Mouse (Mus musculus) heart, adult 2 months (tissue): ENCODE measurements at regions not wholly inside any gene's neighbourhood (a gene's known extent, or its start where the extent isn't known, plus 50 kb on each side); places are given as distances from the start of the nearest gene placed in this dataset.

ENCODE experiments used
- DNase-seq, 2 experiments: peaks; one replicate each; pipeline ENCODE4 v3.0.0; 2021
- H3K27ac ChIP-seq: fragments of 200-600 bp; 2 replicates; pipeline ENCODE4 v1.8.1; 2022
- H3K27me3 ChIP-seq: fragments of 200-500 bp; 2 replicates; pipeline ENCODE4 v1.6.1; 2012; ENCODE audit warnings: mild to moderate bottlenecking, low read length, inconsistent platforms, mixed read lengths; ENCODE audit not compliant: control insufficient read depth, insufficient read depth
- H3K36me3 ChIP-seq: fragments of 200-500 bp; 2 replicates; pipeline ENCODE4 v1.6.1; 2012; ENCODE audit warnings: low read length, inconsistent platforms; ENCODE audit not compliant: control insufficient read depth, insufficient read depth
- H3K4me1 ChIP-seq: fragments of 200-500 bp; 2 replicates; pipeline ENCODE4 v1.6.1; 2011; ENCODE audit warnings: low read length; ENCODE audit not compliant: control insufficient read depth, insufficient read depth
- H3K4me3 ChIP-seq: fragments of 200-600 bp; 2 replicates; pipeline ENCODE4 v1.8.1; 2022
- H3K79me2 ChIP-seq: fragments of 200-500 bp; replicated peaks from 2 replicates; pipeline ENCODE4 v1.6.1; 2012; ENCODE audit warnings: mild to moderate bottlenecking, inconsistent platforms, low read length, moderate library complexity, mixed read lengths; ENCODE audit not compliant: control insufficient read depth, insufficient read depth
- H3K9ac ChIP-seq: fragments of 200-500 bp; 2 replicates; pipeline ENCODE4 v1.6.1; 2012; ENCODE audit warnings: low read depth, mild to moderate bottlenecking, control low read depth, inconsistent platforms, low read length, mixed read lengths
- CTCF ChIP-seq: fragments of 200-600 bp; IDR thresholded peaks from 2 replicates; pipeline ENCODE4 v1.8.1; 2022; ENCODE audit warnings: antibody characterized with exemption, mild to moderate bottlenecking, moderate library complexity
- EP300 ChIP-seq: fragments of 200-500 bp; IDR thresholded peaks from 2 replicates; pipeline ENCODE4 v1.6.1; 2011; ENCODE audit warnings: low read depth, low read length, control low read depth; ENCODE audit not compliant: insufficient read depth
- POLR2A ChIP-seq: fragments of 200-500 bp; IDR thresholded peaks from 2 replicates; pipeline ENCODE4 v1.6.1; 2011; ENCODE audit warnings: mild to moderate bottlenecking, low read depth, low read length, control low read depth; ENCODE audit not compliant: insufficient read depth
- WGBS: fragments of 180-500 bp; shearing (Covaris S2); methylation state at CpG from one replicate; pipeline ENCODE4 v1.1.7; 2018; 5-methylcytosine and 5-hydroxymethylcytosine counted together
- intact Hi-C: fragments of 180-260 bp; cut with DNase I; formaldehyde crosslinking; loops from one replicate; pipeline ENCODE4 v1.15.1; 2025

GRCm38 (mm10) chr14:72227853-72228252, 263.8 kb downstream of the Gm9195 start:
- Histone ChIP-seq H3K9ac (no peak overlapping the region), H3K4me1 (no peaks in the 10 kb centered on the region), H3K36me3 (no peaks in the 10 kb centered on the region), H3K27ac (no peak overlapping the region), H3K4me3 (no peak overlapping the region), H3K79me2 (no peaks in the 10 kb centered on the region), H3K27me3 (no peaks in the 10 kb centered on the region)
- 64% methylated on average over 5 of the region's 5 CpGs for WGBS
- DNase-seq, result no peak
- intact Hi-C loops, result no loop called here
- TF ChIP-seq EP300, result no peak
- no peak for TF ChIP-seq CTCF
- no peak for TF ChIP-seq POLR2A

- intact Hi-C loops, result no loop called here
- DNase-seq, result no peak
- no peaks in the 10 kb centered on the region for H3K27me3 ChIP-seq
- no peaks in the 10 kb centered on the region for H3K36me3 ChIP-seq
- 58% methylated on average over 1 of the region's 1 CpGs for WGBS
- no peak overlapping the region for H3K27ac ChIP-seq
- H3K4me1 ChIP-seq, result no peaks in the 10 kb centered on the region
- no peak for TF ChIP-seq EP300
- no peak for TF ChIP-seq CTCF
- no peak for TF ChIP-seq POLR2A
- H3K4me3 ChIP-seq, result no peak overlapping the region
- no peaks in the 10 kb centered on the region for H3K79me2 ChIP-seq
- H3K9ac ChIP-seq, result no peak overlapping the region
Measured at GRCm38 (mm10) chr14:72227441-72227840, 264.2 kb downstream of the Gm9195 start.

- Histone ChIP-seq H3K36me3 (no peaks in the 10 kb centered on the region), H3K27ac (no peak overlapping the region), H3K27me3 (no peaks in the 10 kb centered on the region), H3K9ac (no peak overlapping the region), H3K4me3 (no peak overlapping the region), H3K4me1 (no peaks in the 10 kb centered on the region), H3K79me2 (no peaks in the 10 kb centered on the region)
- TF ChIP-seq EP300 (no peak), CTCF (no peak), POLR2A (no peak)
- no peak for DNase-seq
- intact Hi-C loops, result no loop called here
- WGBS, result 53% methylated on average over 1 of the region's 1 CpGs
Measured at GRCm38 (mm10) chr14:72226946-72227345, 264.7 kb downstream of the Gm9195 start.

- H3K36me3 ChIP-seq, result no peaks in the 10 kb centered on the region
- no peak overlapping the region for H3K27ac ChIP-seq
- H3K9ac ChIP-seq, result no peak overlapping the region
- no peak for DNase-seq
- no peak overlapping the region for H3K4me3 ChIP-seq
- WGBS, result 34% methylated on average over 2 of the region's 2 CpGs
- no peaks in the 10 kb centered on the region for H3K79me2 ChIP-seq
- TF ChIP-seq CTCF (no peak), EP300 (no peak), POLR2A (no peak)
- no peaks in the 10 kb centered on the region for H3K27me3 ChIP-seq
- intact Hi-C loops, result no loop called here
- H3K4me1 ChIP-seq, result no peaks in the 10 kb centered on the region
Measured at GRCm38 (mm10) chr14:72222836-72223235, 268.8 kb downstream of the Gm9195 start.

GRCm38 (mm10) chr14:72219523-72219922, 272.1 kb downstream of the Gm9195 start:
- Histone ChIP-seq H3K27ac (no peak overlapping the region), H3K4me1 (no peaks in the 10 kb centered on the region), H3K4me3 (no peak overlapping the region), H3K79me2 (no peaks in the 10 kb centered on the region), H3K36me3 (no peaks in the 10 kb centered on the region), H3K27me3 (no peaks in the 10 kb centered on the region), H3K9ac (no peak overlapping the region)
- intact Hi-C loops, result no loop called here
- 60% methylated on average over 6 of the region's 6 CpGs for WGBS
- no peak for TF ChIP-seq EP300
- TF ChIP-seq CTCF, result no peak
- no peak for TF ChIP-seq POLR2A
- DNase-seq, result no peak

- TF ChIP-seq POLR2A, result no peak
- TF ChIP-seq EP300, result no peak
- no peak for TF ChIP-seq CTCF
- 63% methylated on average over 3 of the region's 3 CpGs for WGBS
- Histone ChIP-seq H3K36me3 (no peaks in the 10 kb centered on the region), H3K9ac (no peak overlapping the region), H3K4me1 (no peaks in the 10 kb centered on the region), H3K27me3 (no peaks in the 10 kb centered on the region), H3K27ac (no peak overlapping the region), H3K79me2 (no peaks in the 10 kb centered on the region), H3K4me3 (no peak overlapping the region)
- no peak for DNase-seq
- intact Hi-C loops, result no loop called here
Measured at GRCm38 (mm10) chr14:72200307-72200706, 291.3 kb downstream of the Gm9195 start.

GRCm38 (mm10) chr14:72199900-72200299, 291.7 kb downstream of the Gm9195 start:
- Histone ChIP-seq H3K4me3 (no peak overlapping the region), H3K36me3 (no peaks in the 10 kb centered on the region), H3K27ac (no peak overlapping the region), H3K9ac (no peak overlapping the region), H3K27me3 (no peaks in the 10 kb centered on the region), H3K4me1 (no peaks in the 10 kb centered on the region), H3K79me2 (no peaks in the 10 kb centered on the region)
- DNase-seq, result no peak
- intact Hi-C loops, result no loop called here
- no peak for TF ChIP-seq POLR2A
- TF ChIP-seq EP300, result no peak
- TF ChIP-seq CTCF, result no peak
